Mouse (Mus musculus): Measurements from ENCODE around the gene Atoh8. TPM values are rescaled to one million over a fixed set of nuclear protein-coding genes. Genes with fewer than 3 reads are reported as not detected.

Gene Atoh8
- total RNA-seq, 2 experiments from 2014 or later: 8.8 to 10.7 TPM

DNA sequence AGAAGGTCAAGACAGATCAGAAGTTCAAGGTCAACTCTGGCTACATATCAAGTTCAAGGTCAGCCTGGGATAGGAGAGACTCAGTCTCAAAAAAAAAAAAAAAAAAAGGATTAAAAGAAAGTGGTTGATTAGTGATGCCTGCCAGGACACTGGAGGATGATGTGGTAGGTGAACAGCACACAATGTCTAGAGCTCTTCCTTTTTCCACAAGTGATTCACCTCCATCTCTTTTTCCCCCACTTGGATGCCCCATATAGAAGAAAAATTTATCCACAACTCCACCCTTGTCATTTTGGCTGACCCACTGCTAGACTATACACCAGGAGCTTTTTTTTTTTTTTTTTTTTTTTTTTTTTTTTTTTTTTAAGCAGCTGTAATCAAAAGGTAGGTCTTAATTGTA is 37.9 kb downstream of the Atoh8 start:
- DNase-seq (ENCODE audit: low spot score in 2 of 2): no peak

DNA sequence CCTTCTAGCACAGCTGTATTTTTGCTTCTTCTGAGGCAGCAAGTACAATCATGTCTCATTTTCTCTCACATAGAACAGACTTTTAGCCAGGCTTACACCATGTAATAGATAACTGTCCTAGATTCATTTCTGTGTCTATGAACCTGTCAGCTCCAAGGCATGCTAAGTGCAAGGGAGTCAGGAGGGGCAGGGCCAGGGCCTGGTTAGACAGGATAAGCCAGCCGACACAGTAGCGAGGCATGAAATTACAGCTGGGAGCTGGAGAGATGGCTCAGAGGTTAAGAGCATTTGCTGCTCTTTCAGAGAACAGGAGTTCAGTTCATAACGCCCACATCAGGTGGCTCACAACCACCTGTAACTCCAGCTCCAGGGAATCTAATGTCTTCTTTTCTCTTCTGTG is 38.7 kb downstream of the Atoh8 start:
- no peak for DNase-seq (ENCODE audit: low spot score in 2 of 2)

DNA sequence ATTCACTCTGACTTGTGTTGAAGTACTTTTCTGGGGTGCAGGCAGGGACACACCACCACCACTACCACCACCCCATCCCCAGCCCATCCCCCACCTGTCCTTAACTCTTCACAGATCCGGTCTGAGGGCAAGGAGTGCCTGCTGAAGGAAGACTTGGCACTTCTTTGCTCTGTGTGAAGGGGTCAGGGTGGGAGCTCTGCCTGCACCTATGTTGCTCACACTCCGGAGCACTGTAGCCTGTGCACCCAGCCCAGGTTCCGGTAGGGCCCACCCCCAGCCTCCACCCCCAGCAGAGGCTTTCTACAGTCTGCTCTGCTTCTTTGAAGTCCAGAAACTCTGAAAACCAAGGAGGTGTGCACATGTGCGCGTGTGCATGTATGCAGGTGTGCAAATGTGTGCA is 44.8 kb downstream of the Atoh8 start:
- no peak for DNase-seq (ENCODE audit: low spot score in 2 of 2)

DNA sequence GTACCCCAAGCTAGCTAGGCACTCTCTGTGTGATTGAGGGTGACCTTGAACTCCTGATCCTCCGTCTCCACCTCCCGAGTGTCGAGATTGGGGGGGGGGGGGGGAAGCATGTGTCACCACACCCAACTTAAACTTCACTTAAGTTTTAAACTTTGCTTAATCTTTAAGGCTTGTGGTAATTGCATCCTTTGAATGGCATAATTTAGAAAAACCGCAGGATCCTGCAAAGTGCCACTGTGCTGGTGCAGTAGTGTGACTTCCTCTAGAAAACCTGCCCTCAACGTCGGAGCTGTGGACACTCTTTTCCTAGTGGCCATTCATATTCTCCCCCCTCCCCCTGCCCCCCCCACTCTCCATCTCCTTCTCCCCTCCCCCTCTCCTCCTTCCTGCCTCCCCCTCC is 45.3 kb downstream of the Atoh8 start:
- DNase-seq (ENCODE audit: low spot score in 2 of 2): no peak

DNA sequence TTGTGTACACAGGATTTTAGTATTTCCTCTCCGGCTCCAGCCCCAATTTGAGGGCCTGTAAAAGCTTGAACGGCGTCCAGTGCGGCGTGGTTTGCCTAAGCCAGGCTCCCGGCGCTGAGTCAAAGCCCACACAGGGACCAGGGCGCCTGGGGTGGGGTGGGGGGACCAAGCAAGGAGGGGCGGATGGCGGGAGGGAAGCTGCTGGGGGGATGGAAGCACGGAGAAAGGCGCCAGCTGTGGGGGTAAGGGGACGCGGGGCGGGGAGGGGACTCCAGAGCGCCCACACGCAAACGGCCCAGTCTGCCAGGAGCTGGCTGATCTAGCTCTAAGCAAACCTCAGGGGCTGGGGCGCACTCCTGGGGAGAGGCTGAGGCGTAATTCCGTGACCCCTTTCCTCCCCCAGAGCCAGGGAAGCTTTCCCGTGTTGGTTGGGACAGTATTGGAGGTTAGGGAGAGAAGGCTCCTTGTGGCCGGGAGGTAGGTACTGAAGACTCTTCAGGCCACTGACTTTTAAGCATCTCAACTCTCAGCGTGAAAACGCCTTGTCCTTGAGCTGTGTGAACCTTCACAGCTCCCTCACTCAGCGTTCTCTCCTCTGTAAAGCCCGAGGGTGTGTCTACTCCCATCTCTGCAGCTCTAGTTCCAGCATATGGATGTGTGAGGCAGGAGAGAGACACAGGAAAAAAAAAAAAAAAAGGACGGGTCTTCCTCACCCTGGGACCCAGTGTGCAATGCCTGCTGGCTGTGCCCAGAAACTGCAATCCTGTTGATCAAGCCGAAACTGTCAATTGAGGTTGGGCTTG is 46.1 kb downstream of the Atoh8 start:
- DNase-seq (ENCODE audit: low spot score in 2 of 2): peak; percentile 39 to 64

DNA sequence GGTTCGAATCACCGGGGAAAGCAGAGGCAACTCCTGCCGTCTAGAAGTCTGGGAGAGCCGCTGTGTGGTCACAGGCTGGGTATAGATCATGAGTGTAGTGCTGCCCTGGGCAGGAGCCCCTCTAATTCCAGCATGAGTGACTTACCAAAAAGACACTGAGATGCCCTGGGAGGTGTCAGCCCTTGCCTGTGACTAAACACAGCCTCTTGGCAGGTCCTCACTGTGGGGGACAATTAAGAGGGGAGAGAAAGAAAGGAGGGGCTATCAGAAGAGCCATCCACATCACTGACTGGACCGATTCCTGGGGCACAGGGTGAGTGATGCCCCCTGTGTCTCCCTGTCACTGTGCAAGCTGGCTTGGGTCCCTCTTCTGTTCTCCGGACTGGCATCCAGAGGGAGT is 48.6 kb downstream of the Atoh8 start:
- no peak for DNase-seq (ENCODE audit: low spot score in 2 of 2)

DNA sequence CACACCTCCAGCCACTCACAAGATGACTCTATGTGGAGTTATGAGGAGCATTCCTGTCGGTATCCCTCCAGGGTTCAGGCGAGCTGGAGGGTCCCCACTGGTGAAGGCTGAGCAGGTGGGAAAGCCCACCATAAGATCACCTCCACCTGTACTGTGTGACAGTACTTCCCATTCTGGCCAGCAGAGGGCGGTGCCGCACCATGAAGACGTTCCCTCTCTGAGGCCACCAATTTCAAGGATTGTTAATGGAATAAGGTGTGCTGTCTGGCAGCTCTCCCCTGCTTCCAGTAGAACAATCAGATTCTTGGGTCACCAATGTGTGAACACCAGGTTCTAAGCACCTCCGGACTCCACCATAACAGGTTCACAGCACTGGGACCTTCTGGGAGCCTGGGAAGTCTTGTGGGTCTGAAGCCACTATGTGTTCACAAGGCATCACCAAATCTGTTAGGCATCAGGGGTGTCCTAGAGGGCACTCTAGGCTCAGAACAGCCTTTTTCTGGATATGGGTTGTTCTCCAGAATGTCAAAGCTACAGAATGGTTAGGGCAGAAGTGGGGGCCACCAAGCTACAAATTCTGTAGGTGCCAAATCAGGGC is 49.4 kb downstream of the Atoh8 start:
- peak; percentile 65 to 78 for DNase-seq (ENCODE audit: low spot score in 2 of 2)

DNA sequence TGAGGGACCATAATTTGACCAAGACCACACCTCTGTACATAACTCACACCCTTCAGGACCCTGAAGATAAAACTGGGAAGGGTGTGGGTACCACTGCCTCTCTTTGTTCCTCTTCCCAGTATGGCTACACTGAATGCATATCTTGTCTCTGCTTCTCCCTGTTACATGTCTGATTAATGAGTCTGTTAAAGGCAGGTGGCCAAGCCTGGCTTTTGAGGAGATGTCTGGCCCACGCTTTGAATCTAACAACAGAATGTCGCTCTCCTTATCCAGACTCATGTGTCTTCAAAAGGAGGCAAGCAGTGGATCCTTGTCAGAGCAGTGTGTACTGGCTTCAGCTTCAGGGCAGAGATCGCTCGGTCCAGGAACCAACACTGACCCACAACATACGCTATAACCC is 50.8 kb downstream of the Atoh8 start:
- no peak for DNase-seq (ENCODE audit: low spot score in 2 of 2)

DNA sequence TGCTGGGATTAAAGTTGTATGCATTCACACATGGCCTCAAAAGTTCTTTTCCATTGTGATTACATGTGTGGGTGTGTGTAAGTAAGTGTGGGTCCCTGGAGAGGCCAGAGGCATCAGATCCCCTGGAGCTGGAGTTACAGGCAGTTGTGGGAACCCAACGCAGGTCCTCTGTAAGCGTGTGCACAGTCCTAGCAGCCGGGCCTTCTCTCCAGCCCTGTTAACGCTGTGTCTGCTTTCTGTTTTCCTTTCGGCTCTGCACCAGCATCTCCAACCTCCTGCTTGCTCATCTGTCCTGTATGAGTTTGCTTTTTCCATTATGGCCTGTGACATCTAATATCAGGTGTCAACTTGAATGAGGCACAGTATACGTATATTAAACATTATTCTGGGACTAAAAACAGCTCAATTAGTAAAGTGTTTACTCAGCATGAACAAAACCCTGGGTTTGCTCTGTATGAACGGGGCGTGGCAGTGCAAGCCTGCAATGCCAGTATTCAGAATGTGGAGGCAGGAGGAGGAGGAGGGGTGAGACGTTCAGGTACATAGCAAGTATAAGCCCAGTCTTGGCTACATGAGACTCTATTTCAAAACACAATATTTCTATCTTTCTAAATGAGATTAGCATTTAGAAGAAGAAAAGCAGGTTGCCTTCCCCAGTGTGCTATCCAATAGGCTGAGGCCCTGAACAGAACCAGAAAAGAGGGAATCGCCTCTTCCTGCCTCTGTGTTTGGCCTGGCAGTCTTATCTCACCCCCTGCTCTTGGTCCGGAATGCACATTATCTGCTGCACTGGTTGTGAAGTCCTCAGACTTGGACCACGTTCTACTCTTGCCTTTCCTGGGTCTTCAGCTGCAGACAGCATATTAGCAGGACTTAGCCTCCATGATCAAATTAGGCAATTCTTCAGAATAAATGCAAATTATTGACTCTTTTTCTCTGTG is 55.5 kb downstream of the Atoh8 start:
- no peak for DNase-seq (ENCODE audit: low spot score in 2 of 2)

DNA sequence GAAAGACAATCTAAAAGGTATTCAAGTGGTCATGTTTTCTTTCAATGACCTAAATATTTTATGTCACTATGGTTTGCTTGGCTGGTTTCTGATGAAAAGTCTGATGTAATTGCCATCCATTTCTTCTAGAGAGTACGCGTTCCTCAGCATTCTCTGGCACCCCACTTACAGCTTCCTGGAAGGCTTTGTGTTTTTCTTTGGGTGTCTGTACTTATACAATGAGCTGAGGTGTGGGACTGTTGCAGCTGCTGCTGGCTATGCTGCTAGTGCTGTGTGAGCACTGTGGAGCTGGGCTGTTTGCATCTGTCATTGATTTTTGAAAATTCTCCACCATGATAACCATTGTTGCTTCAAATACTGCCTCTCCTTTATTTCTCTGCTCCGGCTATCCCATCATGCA is 56.4 kb downstream of the Atoh8 start:
- no peak for DNase-seq (ENCODE audit: low spot score in 2 of 2)

DNA sequence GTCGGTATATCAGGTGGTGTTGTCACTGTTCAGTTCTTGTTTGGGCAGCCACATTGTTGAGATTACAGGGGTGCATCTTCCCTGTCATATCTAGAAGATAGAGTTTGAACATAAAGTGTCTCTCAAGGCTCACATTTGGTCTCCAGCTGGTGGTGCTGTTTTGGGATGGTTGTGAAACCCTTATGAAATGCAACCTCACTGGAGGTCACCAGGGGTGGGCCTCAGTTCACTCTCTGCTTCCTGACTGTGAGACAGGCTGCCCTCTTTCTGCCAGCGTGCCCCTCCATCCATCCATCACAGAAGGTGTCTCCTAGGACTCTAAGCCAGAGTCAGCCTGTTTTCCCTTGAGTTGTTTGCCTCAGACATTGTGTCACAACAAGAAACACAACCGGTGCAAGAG is 58.0 kb downstream of the Atoh8 start:
- DNase-seq (ENCODE audit: low spot score in 2 of 2): no peak

DNA sequence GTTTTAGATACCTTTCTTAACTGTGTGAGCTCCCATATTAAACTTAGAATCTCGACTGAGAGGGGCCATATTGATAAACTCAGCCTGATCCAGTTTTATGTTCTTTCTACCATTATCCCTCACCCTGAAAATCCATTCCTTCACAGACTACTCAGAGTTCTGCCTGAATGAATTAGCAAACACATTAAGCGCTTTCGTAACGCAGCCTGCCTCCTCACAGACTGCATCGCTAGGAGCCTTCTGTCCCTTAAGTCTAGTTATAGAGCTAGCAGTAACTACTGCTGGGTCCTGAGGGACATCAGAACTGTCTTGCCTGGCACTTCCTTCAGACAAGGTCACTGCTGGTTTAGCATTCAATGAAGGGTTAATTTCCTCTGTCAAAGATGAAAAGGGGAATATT is 59.4 kb downstream of the Atoh8 start:
- no peak for DNase-seq (ENCODE audit: low spot score in 2 of 2)

DNA sequence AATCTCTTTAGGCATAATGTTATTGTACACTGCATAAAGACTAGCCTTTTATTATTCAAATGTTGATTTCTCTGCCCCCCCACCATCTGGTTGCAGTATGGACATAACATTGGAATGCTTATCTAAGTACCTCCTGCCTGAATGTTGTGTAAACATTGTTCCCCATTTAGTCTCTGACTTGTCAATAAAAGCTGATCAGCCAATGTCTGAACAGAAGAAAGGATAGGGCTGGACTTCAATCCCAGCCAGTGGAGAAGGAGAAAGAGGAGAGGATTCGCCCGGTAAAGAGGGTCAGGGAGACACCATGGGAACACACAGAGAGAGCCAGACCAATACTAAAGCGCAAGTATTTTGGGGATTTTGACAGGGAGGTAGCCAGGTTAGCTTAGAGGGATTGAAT is 60.0 kb downstream of the Atoh8 start:
- no peak for DNase-seq (ENCODE audit: low spot score in 2 of 2)

DNA sequence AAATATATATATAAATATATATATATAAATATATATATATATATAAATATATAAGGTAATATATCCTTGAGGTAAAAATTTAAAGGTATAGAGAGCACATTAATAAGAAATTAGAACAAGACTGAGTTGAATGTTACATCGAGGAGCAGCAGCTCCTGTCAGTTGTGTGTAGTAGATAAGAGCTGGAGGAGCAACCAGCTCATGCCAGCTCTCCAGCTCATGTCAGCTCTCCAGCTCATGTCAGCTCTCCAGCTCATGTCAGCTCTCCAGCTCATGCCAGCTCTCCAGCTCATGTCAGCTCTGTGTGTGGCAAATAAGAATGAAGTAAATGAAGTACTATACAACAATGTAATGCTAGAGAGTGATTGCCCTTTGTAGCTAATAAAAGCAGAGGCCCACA is 62.0 kb downstream of the Atoh8 start:
- no peak for DNase-seq (ENCODE audit: low spot score in 2 of 2)

DNA sequence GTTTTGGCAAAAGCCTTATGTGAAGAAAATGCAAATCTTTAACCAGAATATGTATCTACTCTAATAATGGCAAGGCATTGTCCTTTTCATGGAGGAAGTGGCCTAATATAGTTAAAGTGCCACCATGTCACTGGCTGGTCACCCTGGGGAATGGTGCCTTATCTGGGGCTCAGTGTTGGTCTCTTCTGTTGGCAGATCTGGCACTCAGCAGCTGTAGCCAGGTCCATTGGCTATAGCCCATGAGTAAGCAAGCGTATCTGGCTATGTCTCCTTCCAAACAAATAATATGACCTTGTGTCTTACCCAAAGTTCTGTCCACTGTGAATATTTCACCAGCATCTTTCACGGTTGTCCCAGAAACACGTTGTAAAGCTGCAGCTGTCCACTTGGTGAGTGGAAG is 64.0 kb downstream of the Atoh8 start:
- no peak for DNase-seq (ENCODE audit: low spot score in 2 of 2)

DNA sequence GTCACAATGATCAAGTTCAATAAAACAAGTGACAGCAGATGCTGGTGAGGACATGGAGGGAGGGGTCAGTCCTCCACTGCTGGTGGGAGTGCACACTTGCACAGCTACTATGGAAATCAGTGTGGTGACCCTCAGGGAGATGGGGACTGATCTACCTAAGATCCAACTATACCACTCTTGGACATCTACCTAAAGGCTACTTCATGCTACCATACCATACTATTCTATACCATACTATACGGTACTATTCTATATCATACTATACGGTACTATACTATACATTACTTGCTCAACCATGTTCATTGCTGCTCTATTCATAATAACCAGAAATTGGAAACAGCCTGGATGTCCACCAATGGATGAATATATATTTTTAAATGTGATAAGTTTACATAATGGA is 69.5 kb downstream of the Atoh8 start:
- no peak for DNase-seq (ENCODE audit: low spot score in 2 of 2)

DNA sequence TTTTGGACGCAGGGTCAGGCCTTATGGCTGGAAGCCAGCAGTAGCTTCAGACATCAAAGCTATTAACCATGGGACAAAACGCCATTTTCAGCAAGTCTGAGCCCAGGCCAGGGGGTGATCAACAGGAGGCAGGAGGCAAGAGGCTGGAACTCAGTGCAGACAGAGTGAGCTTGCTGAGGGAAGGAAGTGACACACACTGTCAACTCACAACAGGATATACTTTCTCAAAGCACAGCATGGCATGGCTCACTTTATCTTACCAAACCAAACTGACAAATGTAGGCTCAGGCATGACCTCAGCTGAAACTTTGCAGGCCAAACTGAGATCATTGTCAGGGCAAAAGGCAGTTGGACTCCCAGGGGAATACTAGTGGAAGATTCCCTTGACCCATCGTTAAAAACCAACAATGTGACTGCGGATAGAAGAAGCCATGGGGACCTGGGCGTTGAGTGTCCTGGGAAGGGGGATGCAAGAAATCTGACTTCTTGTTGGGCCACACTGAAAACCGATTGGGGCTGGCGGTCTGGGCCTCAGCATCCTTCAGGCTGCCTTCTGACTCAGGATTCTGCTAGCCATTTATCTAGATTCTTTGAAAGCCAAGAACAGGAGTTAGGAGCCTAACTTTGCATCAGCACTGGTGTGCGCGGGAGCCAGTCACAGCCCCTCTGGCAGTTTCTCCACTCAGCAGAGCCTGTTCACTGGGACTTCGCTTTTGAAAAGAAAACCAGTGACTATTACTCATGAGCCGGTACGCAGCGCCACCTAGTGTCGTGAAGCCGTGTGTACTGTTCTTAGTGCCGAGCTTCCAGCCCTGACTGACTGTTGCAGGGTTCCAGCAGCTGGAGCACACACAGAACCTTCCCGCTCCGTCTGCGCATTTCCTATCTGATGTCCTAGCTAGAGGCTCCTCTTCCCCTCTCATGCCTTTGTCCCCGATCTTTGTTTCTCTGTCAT is 70.8 kb downstream of the Atoh8 start:
- DNase-seq (ENCODE audit: low spot score in 2 of 2): peak; percentile 81 to 86

DNA sequence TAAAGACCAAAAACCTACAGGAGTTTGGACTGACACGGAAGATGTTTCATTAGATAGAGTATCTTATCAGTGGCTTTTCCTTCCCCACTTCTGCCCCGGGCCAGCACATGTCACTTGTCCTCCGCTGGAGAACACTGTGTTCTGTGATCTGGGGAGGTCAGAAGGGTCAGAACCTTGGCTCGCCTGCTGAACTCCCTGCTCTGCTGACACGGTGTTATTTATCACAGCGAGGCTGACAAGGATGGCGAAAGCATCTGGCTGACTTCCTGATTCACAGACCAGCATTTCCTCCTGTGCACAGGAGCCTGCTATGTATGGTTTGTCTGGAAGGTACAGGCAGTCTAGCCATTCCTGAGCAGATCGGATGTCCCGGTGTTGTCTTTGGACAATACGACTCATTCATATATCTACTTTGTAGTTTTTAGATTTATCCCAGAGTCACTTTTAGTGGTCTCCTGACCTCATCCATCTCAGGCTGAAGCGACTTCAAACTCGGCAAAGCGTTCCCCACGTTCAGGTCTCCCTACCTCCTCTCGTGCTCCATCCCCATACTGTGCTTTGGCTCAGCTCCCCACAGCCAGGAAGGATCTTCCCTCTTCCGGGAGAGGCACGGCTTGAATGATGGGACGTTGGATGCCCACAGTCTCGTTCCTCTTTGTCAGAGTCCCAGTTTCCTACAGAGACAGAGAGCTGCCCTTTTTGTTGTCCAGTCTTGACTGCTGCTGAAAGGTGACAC is 73.1 kb downstream of the Atoh8 start:
- no peak for DNase-seq (ENCODE audit: low spot score in 2 of 2)

DNA sequence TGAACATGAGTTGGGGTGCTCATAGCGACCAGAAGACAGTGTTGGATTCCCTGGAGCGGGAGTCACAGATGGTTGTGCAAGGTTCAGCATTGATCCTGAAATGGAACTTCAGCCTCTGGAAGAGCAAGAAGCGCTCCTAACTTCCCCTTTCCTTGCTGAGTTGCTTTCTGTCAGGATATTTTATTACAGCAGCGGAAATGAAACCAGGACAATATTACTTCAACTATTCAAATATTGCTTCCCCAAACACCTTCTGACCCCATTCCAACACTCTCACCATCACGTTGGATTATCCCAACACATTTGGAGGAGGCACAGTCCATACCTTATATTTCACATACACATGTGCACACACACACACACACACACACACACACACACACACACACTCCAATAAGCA is 73.6 kb downstream of the Atoh8 start:
- no peak for DNase-seq (ENCODE audit: low spot score in 2 of 2)

DNA sequence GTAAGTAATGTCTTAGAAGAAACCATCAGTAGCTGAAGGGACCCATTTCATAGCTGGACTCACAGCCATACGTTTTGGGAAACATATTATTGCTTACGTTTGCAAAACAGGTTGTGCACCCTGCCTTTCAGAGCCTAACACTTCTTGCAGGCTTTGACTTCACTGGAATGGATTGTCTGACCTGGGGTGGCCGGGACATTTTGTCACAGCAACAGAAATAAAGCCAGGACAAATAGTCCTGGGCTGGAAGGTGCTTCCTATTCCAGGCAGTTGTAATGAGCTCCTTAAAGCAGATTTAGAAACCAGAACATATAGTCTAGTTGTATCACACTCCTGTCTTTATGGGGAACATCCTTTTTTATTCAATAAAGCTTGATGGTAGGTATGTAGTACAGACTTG is 74.4 kb downstream of the Atoh8 start:
- no peak for DNase-seq (ENCODE audit: low spot score in 2 of 2)
